Mouse (Mus musculus) neural tube, embryonic 13.5 days (tissue): ENCODE data around the gene Med9. TPM values are rescaled to one million over a fixed set of nuclear protein-coding genes. Genes with fewer than 3 reads are reported as not detected.

Experiments
- ATAC-seq: fragments of 200-750 bp; cut with Nextera tagmentation; 2 replicates; pipeline ENCODE4 v1.8.0; 2017; ENCODE audit warnings: low read depth, mild to moderate bottlenecking, moderate TSS enrichment, moderate library complexity
- H3K27ac ChIP-seq: fragments of 300-500 bp; sonication (generic); replicated peaks from 2 replicates; pipeline ENCODE4 v1.5.1; 2015; ENCODE audit warnings: moderate library complexity, mild to moderate bottlenecking, inconsistent platforms
- H3K27me3 ChIP-seq: fragments of 300-500 bp; sonication (generic); 2 replicates; pipeline ENCODE4 v1.6.1; 2015; ENCODE audit warnings: mild to moderate bottlenecking, inconsistent platforms
- H3K36me3 ChIP-seq: fragments of 300-500 bp; sonication (generic); 2 replicates; pipeline ENCODE4 v1.6.1; 2015; ENCODE audit warnings: mild to moderate bottlenecking, inconsistent platforms
- H3K4me1 ChIP-seq: fragments of 300-500 bp; sonication (generic); replicated peaks from 2 replicates; pipeline ENCODE4 v1.6.1; 2015; ENCODE audit warnings: inconsistent platforms
- H3K4me2 ChIP-seq: fragments of 300-500 bp; sonication (generic); 2 replicates; pipeline ENCODE4 v1.6.1; 2015; ENCODE audit warnings: inconsistent platforms, mild to moderate bottlenecking, moderate library complexity
- H3K4me3 ChIP-seq: fragments of 300-500 bp; sonication (generic); 2 replicates; pipeline ENCODE4 v1.5.1; 2015; ENCODE audit warnings: mild to moderate bottlenecking, inconsistent platforms
- H3K9ac ChIP-seq: fragments of 300-500 bp; sonication (generic); 2 replicates; pipeline ENCODE4 v1.6.1; 2015; ENCODE audit warnings: moderate library complexity, mild to moderate bottlenecking, inconsistent platforms
- H3K9me3 ChIP-seq: fragments of 300-500 bp; sonication (generic); 2 replicates; pipeline ENCODE4 v1.6.1; 2016; ENCODE audit warnings: inconsistent platforms
- WGBS: fragments of 180-500 bp; shearing (Covaris S2); methylation state at CpG from one replicate; pipeline ENCODE4 v1.1.7; 2015; 5-methylcytosine and 5-hydroxymethylcytosine counted together
- polyA plus RNA-seq: library from polyadenylated mRNA; unstranded; fragments of >200 nt; fragmentation: Nextera tagmentation; extraction: Ambion mirVana; gene quantifications from 2 replicates; pipeline ENCODE4 v1.2.1, GENCODE M21; 2015

The Med9 gene
- 36.2 TPM in 2 replicates for polyA plus RNA-seq

DNA sequence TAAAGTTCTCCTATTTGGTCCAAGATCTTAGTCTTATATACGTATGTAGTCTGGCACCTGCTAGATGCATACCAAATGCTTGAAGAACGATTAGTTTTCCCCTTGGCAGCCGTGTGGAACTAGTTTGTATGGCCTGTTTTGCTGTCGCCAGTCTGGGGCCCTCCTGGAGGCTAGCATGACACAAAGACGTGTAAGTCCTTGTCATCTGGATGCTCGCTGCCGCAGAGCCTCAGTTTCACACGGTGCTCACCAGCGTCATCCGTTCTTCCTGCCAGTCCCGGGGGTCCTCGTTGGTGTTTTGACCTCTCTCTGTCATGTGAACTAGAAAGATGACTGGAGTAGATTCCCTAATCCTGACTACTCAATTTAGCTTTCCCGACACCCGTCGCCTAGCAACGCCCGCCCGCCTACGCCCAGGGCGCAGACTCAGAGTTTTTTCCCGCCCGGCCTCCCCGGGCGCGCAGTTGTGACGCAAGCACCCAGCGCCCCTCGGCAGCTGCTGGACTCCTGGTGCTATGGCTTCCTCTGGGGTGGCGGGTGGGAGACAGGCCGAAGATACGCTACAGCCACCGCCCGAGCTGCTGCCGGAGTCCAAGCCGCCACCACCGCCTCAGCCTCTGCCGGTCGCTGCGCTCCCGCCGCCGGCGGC is at the start of gene Med9:
TSS of gene Med9 (plus strand) at position 455 of the 649 bp plus-strand sequence.
- H3K9ac ChIP-seq: peak within 1 kb of the TSS; percentile 98
- H3K36me3 ChIP-seq: no peaks in the 10 kb centered on the region
- no peaks in the 10 kb centered on the region for H3K27me3 ChIP-seq
- H3K4me3 ChIP-seq: peak within 1 kb of the TSS; percentile 97
- WGBS: under 1% methylated on average over 43 of the region's 43 CpGs
- no peaks in the 10 kb centered on the region for H3K9me3 ChIP-seq
- peak within 1 kb of the TSS; percentile 91 for H3K4me2 ChIP-seq
- H3K4me1 ChIP-seq: peaks cover 22% of the 10 kb centered on the region
- peak; percentile 98 for ATAC-seq
- H3K27ac ChIP-seq: peak within 1 kb of the TSS; percentile 88

DNA sequence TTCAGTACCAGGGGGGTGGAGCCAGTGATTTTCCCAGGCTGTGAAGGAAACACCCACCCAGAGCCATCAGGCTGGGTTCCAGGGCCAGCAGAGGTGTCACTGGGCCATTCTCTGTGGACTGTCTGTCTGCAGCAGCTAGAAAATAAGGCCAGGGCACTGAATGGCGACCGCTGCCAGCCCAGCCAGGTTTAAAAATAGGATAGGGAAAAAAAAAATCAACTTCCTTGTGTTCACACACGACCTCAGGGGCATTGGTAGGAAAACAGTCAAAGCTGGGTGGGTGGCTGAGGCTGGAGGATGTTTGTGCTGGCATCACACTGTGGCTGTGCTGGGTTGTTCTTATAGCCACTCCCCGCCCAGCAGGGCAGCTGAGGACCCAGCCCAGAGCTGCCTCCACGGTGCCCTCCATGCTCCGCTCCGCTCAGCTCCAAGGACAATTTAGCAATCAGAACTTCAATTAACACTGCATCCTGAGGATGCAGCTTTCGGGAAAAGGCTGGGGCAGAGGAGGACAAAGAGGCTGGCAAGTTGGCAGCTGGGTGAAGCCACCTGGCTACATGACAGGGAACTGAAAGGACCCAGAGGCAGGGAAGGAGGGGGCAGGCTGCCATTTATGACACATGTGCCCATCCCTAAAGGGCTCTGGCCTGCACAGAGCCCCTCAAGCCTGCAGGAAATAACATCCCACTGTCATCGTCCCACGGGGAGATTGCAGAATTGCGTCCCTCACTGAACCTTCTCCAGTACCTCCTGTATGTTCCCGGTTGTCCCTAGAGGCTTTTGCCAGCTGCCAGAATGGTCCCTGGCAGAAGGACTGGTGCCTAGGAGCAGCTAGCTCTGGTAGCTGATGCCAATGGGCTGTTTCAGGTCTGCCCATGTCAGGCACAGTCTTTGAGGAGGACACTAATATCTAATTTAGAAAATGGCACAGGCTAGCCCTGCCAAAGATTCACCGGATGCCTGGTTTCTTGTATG is 48.0 kb upstream of the Med9 start:
- Histone ChIP-seq H3K9ac (0 out of 2 replicates have a peak overlapping the region, but pooled peaks have one; percentile 5), H3K9me3 (no peaks in the 10 kb centered on the region), H3K4me3 (no peak overlapping the region), H3K36me3 (no peaks in the 10 kb centered on the region), H3K27ac (peak overlapping the region; percentile 74), H3K27me3 (no peaks in the 10 kb centered on the region), H3K4me2 (no peak overlapping the region), H3K4me1 (peaks cover 28% of the 10 kb centered on the region)
- WGBS: 36% methylated on average over 13 of the region's 13 CpGs
- peak; percentile 69 for ATAC-seq

- Histone ChIP-seq H3K9me3 (no peaks in the 10 kb centered on the region), H3K36me3 (no peaks in the 10 kb centered on the region), H3K27ac (peak overlapping the region; percentile 74; the same call in 1 of the 2 replicates), H3K27me3 (no peaks in the 10 kb centered on the region), H3K4me2 (no peak overlapping the region), H3K4me3 (no peak overlapping the region), H3K4me1 (peaks cover 28% of the 10 kb centered on the region), H3K9ac (no peak overlapping the region)
- WGBS: 82% methylated on average over 1 of the region's 1 CpGs
- no peak for ATAC-seq
Observed at GRCm38 (mm10) chr11:59900995-59901394, 47.0 kb upstream of the Med9 start.

DNA sequence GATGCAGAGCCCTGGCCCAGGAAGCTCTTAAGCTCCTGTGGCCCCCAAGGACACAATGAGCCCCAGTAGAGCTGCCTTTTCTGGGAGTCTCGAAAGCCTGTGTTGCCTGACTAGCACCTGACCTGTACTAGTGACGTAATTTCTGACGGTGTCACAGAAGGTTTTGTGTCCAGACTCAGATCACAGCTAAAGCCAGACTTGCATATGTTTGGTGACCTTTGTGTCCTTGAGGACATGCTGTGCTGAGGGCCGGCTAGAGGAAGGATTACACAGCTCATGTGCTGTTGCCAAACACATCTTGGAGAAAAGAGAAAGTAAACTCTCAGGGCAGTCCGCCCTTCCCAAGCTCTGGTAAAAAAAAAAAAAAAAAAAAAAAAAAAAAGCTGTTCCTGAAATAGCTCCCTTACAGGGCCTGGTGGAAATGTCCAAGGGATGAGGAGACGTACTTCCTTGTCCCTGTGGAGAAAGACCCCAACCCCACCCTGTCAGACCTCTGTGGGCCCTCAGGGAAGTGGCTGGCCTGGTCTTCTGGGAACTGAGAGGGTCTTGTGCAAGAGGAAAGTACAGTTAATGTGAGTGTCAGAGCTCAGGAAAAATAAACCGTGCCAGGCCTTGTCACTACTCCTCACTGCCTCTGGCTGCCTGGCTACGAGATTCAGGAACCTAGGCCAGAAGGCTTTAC is 45.8 kb upstream of the Med9 start:
- Histone ChIP-seq H3K9me3 (no peaks in the 10 kb centered on the region), H3K4me3 (no peak overlapping the region), H3K9ac (no peak overlapping the region), H3K36me3 (no peaks in the 10 kb centered on the region), H3K4me1 (peaks cover 28% of the 10 kb centered on the region), H3K27me3 (no peaks in the 10 kb centered on the region), H3K27ac (0 out of 2 replicates have a peak overlapping the region, but pooled peaks have one; percentile 54), H3K4me2 (no peak overlapping the region)
- WGBS: 68% methylated on average over 8 of the region's 8 CpGs
- no peak for ATAC-seq

DNA sequence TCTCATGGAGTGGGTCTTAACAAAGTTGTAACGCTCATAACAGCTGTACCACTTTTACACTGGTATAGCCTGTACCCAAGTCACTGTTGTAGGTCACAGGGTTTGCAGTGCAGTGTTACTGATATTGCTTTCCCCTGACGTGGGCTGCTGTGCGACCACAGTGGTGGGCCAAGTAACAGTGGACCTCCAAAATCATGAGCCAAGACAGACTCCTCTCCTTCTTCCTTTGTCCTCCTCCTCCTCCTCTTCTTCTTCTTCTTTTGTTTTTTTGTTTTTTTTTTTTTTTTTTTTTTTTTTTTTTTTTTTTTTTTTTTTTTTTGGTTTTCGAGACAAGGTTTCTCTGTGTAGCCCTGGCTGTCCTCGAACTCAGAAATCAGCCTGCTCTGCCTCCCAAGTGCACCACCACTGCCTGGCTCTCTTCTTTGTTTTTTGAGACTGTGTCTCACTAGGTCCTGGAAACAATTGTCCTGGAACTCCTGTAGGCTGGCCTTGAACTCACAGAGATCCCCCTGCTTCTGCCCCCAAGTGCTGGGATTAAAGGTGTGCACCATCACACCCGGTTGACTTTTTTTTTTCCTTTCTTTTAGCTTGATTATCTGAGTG is 41.4 kb upstream of the Med9 start:
- Histone ChIP-seq H3K27ac (no peak overlapping the region), H3K4me2 (no peak overlapping the region), H3K36me3 (no peaks in the 10 kb centered on the region), H3K27me3 (no peaks in the 10 kb centered on the region), H3K9ac (no peak overlapping the region), H3K4me3 (no peak overlapping the region), H3K9me3 (no peaks in the 10 kb centered on the region), H3K4me1 (no peaks in the 10 kb centered on the region)
- ATAC-seq: no peak
- 95% methylated on average over 6 of the region's 6 CpGs for whole genome bisulfite sequencing

DNA sequence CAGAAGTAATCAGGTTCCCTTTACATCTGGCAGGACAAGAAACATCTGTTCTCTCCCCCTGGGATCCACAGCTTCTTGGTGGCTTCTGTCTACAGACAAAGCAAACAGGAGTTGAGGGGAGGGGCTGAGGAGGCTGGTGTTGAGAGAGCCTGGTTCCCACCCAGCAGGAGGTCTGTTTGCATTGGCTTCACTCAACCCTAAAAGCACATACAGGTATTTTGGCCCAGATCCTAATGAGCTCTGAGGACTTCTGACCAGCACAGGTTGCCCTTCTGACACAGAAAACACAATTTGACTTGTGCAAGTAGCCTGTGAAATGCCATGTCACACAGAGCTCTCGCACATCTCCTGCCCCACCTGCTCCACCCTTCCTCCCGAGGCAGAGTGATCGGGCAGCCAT is 39.6 kb upstream of the Med9 start:
- H3K4me2 ChIP-seq: no peak overlapping the region
- H3K27ac ChIP-seq: no peak overlapping the region
- 68% methylated on average over 3 of the region's 3 CpGs for WGBS
- no peaks in the 10 kb centered on the region for H3K4me1 ChIP-seq
- H3K27me3 ChIP-seq: no peaks in the 10 kb centered on the region
- no peaks in the 10 kb centered on the region for H3K36me3 ChIP-seq
- H3K4me3 ChIP-seq: no peak overlapping the region
- no peak overlapping the region for H3K9ac ChIP-seq
- H3K9me3 ChIP-seq: no peaks in the 10 kb centered on the region
- no peak for ATAC-seq

GRCm38 (mm10) chr11:59910586-59910985 is 37.4 kb upstream of the Med9 start:
- Histone ChIP-seq H3K27me3 (no peaks in the 10 kb centered on the region), H3K36me3 (no peaks in the 10 kb centered on the region), H3K4me1 (no peaks in the 10 kb centered on the region), H3K27ac (no peak overlapping the region), H3K9me3 (no peaks in the 10 kb centered on the region), H3K4me3 (no peak overlapping the region), H3K4me2 (no peak overlapping the region), H3K9ac (no peak overlapping the region)
- no peak for ATAC-seq

DNA sequence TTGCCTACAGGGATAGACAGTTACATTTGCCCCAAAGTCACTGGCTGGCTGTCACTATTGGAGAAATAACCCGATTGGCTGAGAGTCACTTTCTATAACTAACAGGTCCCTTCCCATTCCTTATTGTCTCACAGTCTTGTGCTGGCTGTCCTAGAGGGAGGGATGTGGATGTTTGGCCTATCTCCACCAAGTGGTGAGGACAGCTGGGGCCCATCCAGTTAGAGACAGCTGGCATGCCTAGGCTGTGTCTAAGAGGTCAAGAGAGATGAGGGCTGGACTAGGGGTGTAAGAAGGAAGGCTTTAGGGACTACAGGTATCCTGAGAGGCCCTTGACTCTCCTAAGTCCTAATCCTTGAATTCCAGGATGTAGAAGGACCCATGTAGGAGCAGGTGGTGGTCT is 36.5 kb upstream of the Med9 start:
- Histone ChIP-seq H3K27me3 (no peaks in the 10 kb centered on the region), H3K4me1 (no peaks in the 10 kb centered on the region), H3K27ac (no peak overlapping the region), H3K4me3 (no peak overlapping the region), H3K9ac (no peak overlapping the region), H3K4me2 (no peak overlapping the region), H3K9me3 (no peaks in the 10 kb centered on the region), H3K36me3 (no peaks in the 10 kb centered on the region)
- 86% methylated on average over 1 of the region's 1 CpGs for WGBS
- no peak for ATAC-seq

DNA sequence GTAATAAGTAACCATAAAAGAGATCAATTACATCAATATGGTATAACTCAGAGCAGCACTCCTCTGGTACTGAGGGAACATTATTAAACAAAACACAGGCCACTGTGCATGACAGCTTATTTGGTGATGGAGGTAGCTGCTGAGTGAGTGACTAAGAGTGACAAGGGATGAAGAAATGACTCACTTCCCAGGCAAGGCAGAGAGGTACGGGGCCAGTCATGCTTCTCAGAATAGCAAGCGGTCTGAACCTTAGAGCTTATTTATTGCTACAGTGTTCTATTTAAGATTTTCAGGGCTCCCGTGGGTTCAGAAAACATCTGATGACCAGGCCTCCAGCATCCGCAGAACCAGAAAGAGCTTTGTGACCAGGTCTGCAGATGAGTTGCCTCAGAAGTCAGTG is 34.3 kb upstream of the Med9 start:
- ATAC-seq: no peak
- Histone ChIP-seq H3K27me3 (no peaks in the 10 kb centered on the region), H3K27ac (no peak overlapping the region), H3K4me2 (no peak overlapping the region), H3K36me3 (no peaks in the 10 kb centered on the region), H3K9me3 (no peaks in the 10 kb centered on the region), H3K9ac (no peak overlapping the region), H3K4me1 (no peaks in the 10 kb centered on the region), H3K4me3 (no peak overlapping the region)
- 78% methylated on average over 4 of the region's 4 CpGs for WGBS

- WGBS: 64% methylated on average over 4 of the region's 4 CpGs
Observed at GRCm38 (mm10) chr11:59918014-59918413, 30.0 kb upstream of the Med9 start.

DNA sequence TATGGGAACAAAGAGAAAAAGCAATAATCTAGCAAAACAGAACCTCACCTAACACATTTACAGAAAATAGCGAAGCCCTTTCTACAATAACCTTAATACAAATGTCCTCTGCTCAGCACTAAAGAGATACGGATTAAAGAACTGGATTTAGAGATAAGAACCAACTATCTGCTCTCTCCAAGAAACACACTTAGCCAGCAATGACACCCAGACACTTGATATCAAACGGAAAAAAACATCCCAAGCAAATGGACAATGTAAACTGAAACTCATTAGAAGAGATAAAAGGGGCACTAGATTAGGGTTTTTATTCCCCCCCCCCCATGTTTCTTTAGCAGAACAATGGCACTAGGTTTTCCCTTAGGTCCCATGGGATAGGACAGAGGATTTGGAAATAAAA is 28.6 kb upstream of the Med9 start:
- Histone ChIP-seq H3K27me3 (no peaks in the 10 kb centered on the region), H3K4me2 (no peak overlapping the region), H3K4me3 (no peak overlapping the region), H3K36me3 (no peaks in the 10 kb centered on the region), H3K4me1 (no peaks in the 10 kb centered on the region), H3K9me3 (no peaks in the 10 kb centered on the region), H3K9ac (no peak overlapping the region), H3K27ac (no peak overlapping the region)
- 80% methylated on average over 3 of the region's 3 CpGs for WGBS
- ATAC-seq: no peak

More at GRCm38 (mm10) chr11:59918014-59918413, 30.0 kb upstream of the Med9 start:
- Histone ChIP-seq H3K9ac (no peak overlapping the region), H3K27me3 (no peaks in the 10 kb centered on the region), H3K4me1 (no peaks in the 10 kb centered on the region), H3K27ac (no peak overlapping the region), H3K4me2 (no peak overlapping the region), H3K36me3 (no peaks in the 10 kb centered on the region), H3K4me3 (no peak overlapping the region), H3K9me3 (no peaks in the 10 kb centered on the region)
- no peak for ATAC-seq
